Mouse (Mus musculus) limb, embryonic 15.5 days (tissue): ENCODE data around the gene Cryaa. TPM values are rescaled to one million over a fixed set of nuclear protein-coding genes. Genes with fewer than 3 reads are reported as not detected.

Source experiments
- ATAC-seq: fragments of 200-750 bp; cut with Nextera tagmentation; 2 replicates; pipeline ENCODE4 v1.8.0; 2017; ENCODE audit warnings: low read depth, moderate TSS enrichment; ENCODE audit not compliant: insufficient number of reproducible peaks, low FRiP score, low TSS enrichment
- H3K27ac ChIP-seq: fragments of 300-500 bp; sonication (generic); 2 replicates; pipeline ENCODE4 v1.5.1; 2015; ENCODE audit warnings: moderate library complexity, mild to moderate bottlenecking, inconsistent platforms
- H3K27me3 ChIP-seq: fragments of 300-500 bp; sonication (generic); 2 replicates; pipeline ENCODE4 v1.6.1; 2015; ENCODE audit warnings: inconsistent platforms
- H3K36me3 ChIP-seq: fragments of 300-500 bp; sonication (generic); 2 replicates; pipeline ENCODE4 v1.6.1; 2015; ENCODE audit warnings: inconsistent platforms
- H3K4me1 ChIP-seq: fragments of 300-500 bp; sonication (generic); 2 replicates; pipeline ENCODE4 v1.6.1; 2015; ENCODE audit warnings: inconsistent platforms
- H3K4me2 ChIP-seq: fragments of 300-500 bp; sonication (generic); 2 replicates; pipeline ENCODE4 v1.6.1; 2015; ENCODE audit warnings: mild to moderate bottlenecking, inconsistent platforms
- H3K4me3 ChIP-seq: fragments of 300-500 bp; sonication (generic); 2 replicates; pipeline ENCODE4 v1.5.1; 2015; ENCODE audit warnings: mild to moderate bottlenecking, inconsistent platforms
- H3K9ac ChIP-seq: fragments of 300-500 bp; sonication (generic); 2 replicates; pipeline ENCODE4 v1.6.1; 2015; ENCODE audit warnings: inconsistent platforms
- H3K9me3 ChIP-seq: fragments of 300-500 bp; sonication (generic); 2 replicates; pipeline ENCODE4 v1.6.1; 2016; ENCODE audit warnings: inconsistent platforms
- WGBS: fragments of 180-500 bp; shearing (Covaris S2); methylation state at CpG from one replicate; pipeline ENCODE4 v1.1.7; 2015; 5-methylcytosine and 5-hydroxymethylcytosine counted together
- polyA plus RNA-seq: library from polyadenylated mRNA; unstranded; fragments of >200 nt; fragmentation: Nextera tagmentation; extraction: Ambion mirVana; gene quantifications from 2 replicates; pipeline ENCODE4 v1.2.1, GENCODE M21; 2015

Gene Cryaa
- polyA plus RNA-seq, 1 experiment from 2014 or later, result 0.77 TPM

DNA sequence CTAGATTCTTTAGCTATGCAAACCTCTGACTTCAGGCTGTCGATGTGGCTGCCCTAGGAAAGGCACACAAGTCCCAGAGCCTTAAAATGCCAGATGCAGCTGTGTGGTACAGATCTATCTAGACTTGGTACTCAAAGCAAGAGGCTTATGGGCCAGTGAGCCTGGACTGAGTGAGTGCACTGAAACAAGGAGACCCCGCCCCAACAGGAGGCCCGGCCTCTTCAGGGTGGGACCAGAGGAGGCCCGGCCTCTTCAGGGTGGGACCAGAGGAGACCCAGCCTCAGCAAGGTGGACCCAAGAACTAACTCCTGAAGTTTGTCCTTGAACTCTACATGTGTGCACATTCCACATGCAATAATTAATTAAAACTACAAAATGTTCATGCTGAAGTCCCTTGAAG, 34.7 kb upstream of the Cryaa start:
- H3K4me1 ChIP-seq, result peaks cover 2% of the 10 kb centered on the region
- no peak overlapping the region for H3K9ac ChIP-seq
- 77% methylated on average over 4 of the region's 4 CpGs for WGBS
- ATAC-seq, result no peak
- H3K4me3 ChIP-seq, result no peak overlapping the region
- no peaks in the 10 kb centered on the region for H3K27me3 ChIP-seq
- peaks cover 25% of the 10 kb centered on the region for H3K36me3 ChIP-seq
- no peaks in the 10 kb centered on the region for H3K9me3 ChIP-seq
- no peak overlapping the region for H3K4me2 ChIP-seq
- no peak overlapping the region for H3K27ac ChIP-seq

DNA sequence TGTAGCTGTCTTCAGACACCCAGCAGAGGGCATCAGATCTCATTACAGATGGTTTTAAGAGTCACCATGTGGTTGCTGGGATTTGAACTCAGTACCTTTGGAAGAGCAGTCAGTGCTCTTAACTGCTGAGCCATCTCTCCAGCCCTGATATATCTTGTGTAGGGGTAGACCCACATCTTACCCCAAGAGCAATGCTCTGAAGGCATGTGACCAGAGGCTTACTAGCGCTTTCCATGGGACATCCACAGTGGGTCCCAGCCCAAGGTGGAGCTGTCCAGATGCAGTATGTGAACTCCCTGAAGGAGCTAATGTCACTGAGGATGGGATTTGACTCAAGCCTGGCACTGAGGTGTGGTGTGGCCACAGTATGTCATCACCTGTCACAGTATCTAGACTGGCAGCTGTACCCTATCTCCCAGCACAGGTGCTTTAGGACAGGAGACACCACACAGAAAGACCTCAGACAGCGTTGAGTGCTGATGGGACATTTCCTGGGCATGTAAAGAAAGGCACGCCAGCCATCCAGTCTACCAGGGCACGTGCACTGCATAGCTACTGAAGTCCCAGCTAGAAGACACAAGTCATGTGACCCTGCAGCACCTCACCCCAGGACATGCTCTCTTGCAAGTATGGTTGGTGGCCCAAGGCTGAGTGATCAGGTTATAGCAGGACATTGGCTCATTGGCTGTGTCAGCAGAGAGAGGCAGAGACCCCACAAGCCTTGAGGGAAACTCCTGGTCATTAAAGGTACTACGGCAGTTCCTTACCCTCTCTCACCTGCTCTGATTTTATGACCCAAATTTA, 31.2 kb upstream of the Cryaa start:
- Histone ChIP-seq H3K27me3 (no peaks in the 10 kb centered on the region), H3K4me3 (no peak overlapping the region), H3K9ac (no peak overlapping the region), H3K27ac (no peak overlapping the region), H3K4me1 (no peaks in the 10 kb centered on the region), H3K9me3 (no peaks in the 10 kb centered on the region), H3K36me3 (peaks cover 60% of the 10 kb centered on the region), H3K4me2 (no peak overlapping the region)
- peak; percentile 35; the same call in 1 of the 2 replicates for ATAC-seq
- WGBS, result 93% methylated on average over 5 of the region's 5 CpGs

GRCm38 (mm10) chr17:31652152-31652551, 25.5 kb upstream of the Cryaa start:
- no peak for ATAC-seq
- WGBS, result 90% methylated on average over 14 of the region's 14 CpGs
- H3K9ac ChIP-seq, result no peak overlapping the region
- no peak overlapping the region for H3K4me3 ChIP-seq
- no peak overlapping the region for H3K27ac ChIP-seq
- H3K4me2 ChIP-seq, result no peak overlapping the region
- no peaks in the 10 kb centered on the region for H3K9me3 ChIP-seq
- H3K4me1 ChIP-seq, result peaks cover 13% of the 10 kb centered on the region
- H3K27me3 ChIP-seq, result no peaks in the 10 kb centered on the region
- peaks cover 88% of the 10 kb centered on the region for H3K36me3 ChIP-seq

DNA sequence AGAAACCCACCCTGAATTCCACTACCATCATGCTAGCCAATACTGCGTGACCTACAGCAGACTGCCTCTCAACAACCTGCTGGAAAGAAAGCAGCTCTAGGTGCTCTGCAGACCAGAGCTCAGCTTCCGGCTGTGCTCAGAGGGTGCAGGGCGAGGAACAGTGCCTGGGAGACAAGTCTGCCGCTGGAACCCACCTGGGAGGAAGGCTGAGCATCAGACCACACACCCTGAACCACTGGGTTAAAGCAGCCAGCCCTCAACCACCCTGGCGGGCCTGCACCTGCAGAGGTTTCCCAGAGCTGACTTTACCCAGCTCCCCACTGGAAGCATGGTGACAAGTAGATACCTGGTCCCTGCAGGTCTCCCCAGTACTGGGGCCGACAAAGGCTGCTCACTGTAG, 24.3 kb upstream of the Cryaa start:
- Histone ChIP-seq H3K4me2 (no peak overlapping the region), H3K9ac (no peak overlapping the region), H3K4me1 (peaks cover 18% of the 10 kb centered on the region), H3K36me3 (peaks cover 77% of the 10 kb centered on the region), H3K27ac (no peak overlapping the region), H3K4me3 (no peak overlapping the region), H3K9me3 (no peaks in the 10 kb centered on the region), H3K27me3 (no peaks in the 10 kb centered on the region)
- WGBS, result 82% methylated on average over 6 of the region's 6 CpGs
- no peak for ATAC-seq

DNA sequence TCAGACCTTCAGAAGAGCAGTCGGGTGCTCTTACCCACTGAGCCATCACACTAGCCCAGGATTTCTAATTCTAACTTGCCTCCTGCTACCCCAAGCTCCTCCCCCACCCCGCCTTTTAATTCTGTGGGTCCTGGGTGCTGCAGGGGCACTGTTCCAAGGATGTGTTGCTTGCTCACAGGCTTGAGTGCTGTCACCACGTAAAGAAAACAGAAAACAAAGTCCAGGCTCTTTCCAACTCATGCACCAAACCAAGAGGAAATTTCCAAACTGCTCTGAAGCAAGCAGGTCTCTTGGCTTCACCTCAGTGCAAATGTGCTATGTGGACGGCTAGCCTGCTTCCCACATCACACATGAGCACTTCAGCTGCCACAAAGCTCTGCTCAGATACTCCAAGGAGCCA, 22.2 kb upstream of the Cryaa start:
- WGBS, result 75% methylated on average over 4 of the region's 4 CpGs
- ATAC-seq, result no peak
- peaks cover 56% of the 10 kb centered on the region for H3K36me3 ChIP-seq

GRCm38 (mm10) chr17:31656682-31657081, 20.9 kb upstream of the Cryaa start:
- Histone ChIP-seq H3K36me3 (peaks cover 43% of the 10 kb centered on the region), H3K4me1 (peaks cover 24% of the 10 kb centered on the region), H3K27ac (no peak overlapping the region), H3K9me3 (no peaks in the 10 kb centered on the region), H3K4me2 (peak overlapping the region; percentile 67; the same call in 1 of the 2 replicates), H3K27me3 (no peaks in the 10 kb centered on the region), H3K4me3 (peak overlapping the region; percentile 92; the same call in 1 of the 2 replicates), H3K9ac (no peak overlapping the region)
- 86% methylated on average over 5 of the region's 5 CpGs for WGBS
- ATAC-seq, result no peak

More for the DNA sequence above, 22.2 kb upstream of the Cryaa start:
- H3K4me2 ChIP-seq, result no peak overlapping the region
- no peak overlapping the region for H3K9ac ChIP-seq
- H3K27ac ChIP-seq, result no peak overlapping the region
- no peak overlapping the region for H3K4me3 ChIP-seq
- H3K27me3 ChIP-seq, result no peaks in the 10 kb centered on the region
- no peaks in the 10 kb centered on the region for H3K9me3 ChIP-seq
- peaks cover 24% of the 10 kb centered on the region for H3K4me1 ChIP-seq

DNA sequence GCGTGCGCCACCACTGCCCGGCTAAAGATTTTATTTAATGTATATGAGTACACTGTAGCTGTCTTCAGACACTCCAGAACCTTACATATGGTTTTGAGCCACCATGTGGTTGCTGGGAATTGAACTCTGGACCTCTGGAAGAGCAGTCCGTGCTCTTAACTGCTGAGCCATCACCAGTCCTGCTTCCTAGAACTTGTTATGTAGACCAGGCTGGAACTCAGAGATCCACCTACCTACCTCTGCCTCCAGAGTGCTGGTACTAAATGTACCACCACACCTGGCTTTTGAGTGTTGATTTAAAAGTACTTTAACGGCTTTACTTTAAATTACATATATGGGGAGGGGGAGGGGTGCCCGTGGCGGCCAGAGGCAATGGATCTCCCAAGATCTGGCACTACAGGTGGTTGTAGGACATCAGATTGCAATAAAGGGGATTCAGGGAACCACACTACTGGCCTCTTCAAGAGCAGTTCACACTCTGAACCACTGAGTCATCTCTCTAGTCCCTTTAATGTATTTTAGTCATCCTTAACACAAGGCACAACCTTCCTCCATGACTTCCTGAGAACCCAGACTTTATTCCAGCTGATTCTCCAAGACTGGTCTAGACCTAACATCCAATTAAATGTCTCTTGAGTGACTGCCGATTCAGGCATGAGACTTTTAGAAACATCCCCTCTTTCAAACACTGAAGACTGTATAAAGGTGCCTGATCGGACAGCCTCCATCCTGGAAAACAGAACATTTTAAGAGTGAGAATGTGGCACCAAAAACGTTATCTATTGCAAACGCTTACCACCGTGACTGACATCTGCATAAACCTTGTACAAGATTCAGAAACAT, 20.2 kb upstream of the Cryaa start:
- H3K4me2 ChIP-seq, result peak overlapping the region; percentile 67
- no peaks in the 10 kb centered on the region for H3K9me3 ChIP-seq
- H3K4me3 ChIP-seq, result peak overlapping the region; percentile 92
- ATAC-seq, result no peak
- no peaks in the 10 kb centered on the region for H3K27me3 ChIP-seq
- H3K4me1 ChIP-seq, result peaks cover 24% of the 10 kb centered on the region
- WGBS, result 43% methylated on average over 12 of the region's 12 CpGs
- peak overlapping the region; percentile 96 for H3K9ac ChIP-seq
- no peak overlapping the region for H3K27ac ChIP-seq
- peaks cover 36% of the 10 kb centered on the region for H3K36me3 ChIP-seq

GRCm38 (mm10) chr17:31658136-31658467, 19.5 kb upstream of the Cryaa start:
- ATAC-seq, result no peak
- H3K9me3 ChIP-seq, result no peaks in the 10 kb centered on the region
- H3K9ac ChIP-seq, result peak overlapping the region; percentile 96
- peaks cover 24% of the 10 kb centered on the region for H3K4me1 ChIP-seq
- no peaks in the 10 kb centered on the region for H3K27me3 ChIP-seq
- peak overlapping the region; percentile 91 for H3K27ac ChIP-seq
- under 1% methylated on average over 25 of the region's 27 CpGs for WGBS
- peak overlapping the region; percentile 92 for H3K4me3 ChIP-seq
- H3K36me3 ChIP-seq, result peaks cover 28% of the 10 kb centered on the region
- H3K4me2 ChIP-seq, result peak overlapping the region; percentile 67

DNA sequence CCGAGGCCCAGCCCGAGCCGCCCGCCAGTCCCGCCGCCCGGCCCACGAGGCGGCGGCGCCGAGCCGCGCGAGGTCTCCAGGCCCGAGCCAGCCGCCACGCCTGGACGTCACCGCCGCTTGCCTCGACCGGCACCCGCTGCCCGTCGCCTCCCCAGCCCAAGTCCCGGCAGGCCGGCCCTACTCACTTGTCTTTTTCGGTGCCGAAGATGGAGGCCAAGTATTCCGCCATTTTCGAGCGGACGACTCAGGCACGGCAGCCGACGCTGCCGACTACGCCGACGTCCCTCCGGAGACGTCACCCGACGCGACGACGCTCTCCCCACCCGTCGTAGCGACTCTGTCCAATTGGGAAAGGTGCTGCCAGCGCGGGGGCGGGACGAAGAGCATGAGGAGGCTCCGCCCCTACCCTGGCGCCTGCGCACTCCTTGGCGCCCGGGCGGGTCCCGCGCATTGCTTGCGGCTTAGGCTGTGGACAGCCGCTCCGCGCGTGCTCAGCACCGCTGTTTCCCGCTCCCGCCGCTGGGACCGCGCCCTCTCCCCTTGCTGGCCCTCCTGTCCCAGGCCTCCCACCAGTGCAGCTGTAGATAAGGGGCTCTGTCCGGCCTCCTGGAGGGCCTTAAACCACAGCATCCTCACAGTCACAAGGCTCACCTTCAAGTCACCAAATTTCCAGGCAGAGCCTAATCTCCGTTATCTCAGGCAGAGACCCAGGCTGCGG, 19.0 kb upstream of the Cryaa start, which contains the start of gene U2af1:
Gene U2af1 (minus strand): TSS at position 425 of the 718 bp plus-strand sequence.
- ATAC-seq, result peak; percentile 98
- peak within 1 kb of the TSS; percentile 92 for H3K4me3 ChIP-seq
- H3K27ac ChIP-seq, result peak within 1 kb of the TSS; percentile 91
- H3K36me3 ChIP-seq, result peaks cover 23% of the 10 kb centered on the region
- peak within 1 kb of the TSS; percentile 96 for H3K9ac ChIP-seq
- no peaks in the 10 kb centered on the region for H3K9me3 ChIP-seq
- peak within 1 kb of the TSS; percentile 84 for H3K4me2 ChIP-seq
- WGBS, result under 1% methylated on average over 63 of the region's 77 CpGs
- peaks cover 24% of the 10 kb centered on the region for H3K4me1 ChIP-seq
- H3K27me3 ChIP-seq, result no peaks in the 10 kb centered on the region

DNA sequence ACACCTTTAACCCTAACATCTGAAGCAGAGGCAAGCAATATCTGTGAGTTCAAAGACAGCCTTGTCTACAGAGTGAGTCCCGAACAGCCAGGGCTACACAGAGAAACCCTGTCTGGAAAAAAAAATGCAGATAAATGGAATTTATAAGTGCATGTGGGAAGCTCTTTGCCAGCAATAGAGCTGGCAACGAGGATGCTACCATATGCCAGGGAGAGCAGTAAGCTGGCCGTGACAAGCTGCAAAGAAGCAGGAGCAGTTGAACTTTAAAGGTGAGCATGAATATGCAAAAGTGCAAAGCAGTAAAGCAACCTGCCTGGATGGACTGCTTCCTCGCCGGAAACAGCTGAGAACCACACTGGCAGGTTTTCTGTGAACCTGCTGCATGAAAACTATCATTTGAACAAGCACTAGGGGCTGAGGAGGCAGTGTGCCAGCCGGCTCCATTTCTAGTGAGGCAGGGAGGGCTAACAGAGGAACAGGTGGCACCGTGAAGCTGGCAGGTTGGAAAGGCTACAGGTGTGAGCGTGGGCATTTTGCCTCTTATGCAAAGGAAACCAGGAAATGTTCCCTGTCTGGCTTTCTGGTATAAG, 16.9 kb upstream of the Cryaa start:
- 61% methylated on average over 8 of the region's 8 CpGs for WGBS
- H3K4me3 ChIP-seq, result no peak overlapping the region
- no peak overlapping the region for H3K9ac ChIP-seq
- no peaks in the 10 kb centered on the region for H3K9me3 ChIP-seq
- no peak overlapping the region for H3K27ac ChIP-seq
- no peaks in the 10 kb centered on the region for H3K27me3 ChIP-seq
- no peak overlapping the region for H3K4me2 ChIP-seq
- H3K36me3 ChIP-seq, result peaks cover 4% of the 10 kb centered on the region; the same call in 1 of the 2 replicates
- ATAC-seq, result no peak
- peaks cover 23% of the 10 kb centered on the region for H3K4me1 ChIP-seq

DNA sequence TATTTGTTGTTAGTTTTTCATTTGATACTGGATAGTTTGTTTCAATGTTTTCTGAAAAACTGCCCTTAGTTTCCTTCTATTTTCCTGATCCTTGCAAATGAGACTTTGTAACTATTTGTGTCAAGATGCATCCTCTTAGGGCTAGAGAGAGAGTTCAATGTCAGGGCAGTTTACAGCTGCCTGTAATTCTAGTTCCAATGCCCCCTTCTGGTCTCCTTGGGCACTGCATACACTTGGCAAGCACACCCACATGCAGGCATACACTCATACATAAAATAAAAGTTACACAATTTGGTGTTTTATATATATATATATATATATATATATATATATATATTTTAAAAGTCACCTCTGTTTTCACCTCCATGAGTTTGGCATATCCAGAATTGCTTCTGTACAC, 14.8 kb upstream of the Cryaa start:
- Histone ChIP-seq H3K27me3 (no peaks in the 10 kb centered on the region), H3K4me2 (no peak overlapping the region), H3K9me3 (no peaks in the 10 kb centered on the region), H3K4me3 (no peak overlapping the region), H3K27ac (no peak overlapping the region), H3K4me1 (peaks cover 9% of the 10 kb centered on the region), H3K9ac (no peak overlapping the region), H3K36me3 (no peaks in the 10 kb centered on the region)
- ATAC-seq, result no peak
